Comparison of ENCODE assay signal across 23 mouse cellular contexts in the genomic region with DNA sequence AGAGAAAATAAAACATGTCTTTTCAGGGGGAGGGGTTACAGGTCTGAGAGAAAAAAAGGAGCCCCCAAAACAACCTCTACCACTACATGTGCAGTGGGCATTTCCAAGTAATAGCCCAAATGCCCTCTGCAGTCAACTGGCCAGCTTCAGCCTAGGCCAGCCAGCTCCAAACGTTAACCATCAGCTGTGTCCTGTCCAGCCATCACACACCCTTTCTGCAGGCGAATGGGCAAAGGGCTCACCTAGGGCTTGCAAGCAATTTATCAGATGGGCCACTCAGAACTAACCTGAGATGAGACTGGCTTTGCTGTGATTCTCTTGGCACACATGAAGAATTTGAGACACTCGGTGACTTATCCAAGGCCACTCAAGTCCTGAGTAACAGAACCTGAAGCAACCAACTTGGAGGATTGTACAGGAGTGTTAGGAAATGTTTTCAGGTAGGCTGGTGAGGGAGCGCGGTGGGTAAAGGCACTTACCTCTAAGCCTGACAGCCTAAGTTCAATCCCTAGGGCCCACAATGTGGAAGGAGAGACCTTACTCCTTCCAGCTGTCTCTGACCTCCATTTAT. TPM values are rescaled to one million over a fixed set of nuclear protein-coding genes. Genes with fewer than 3 reads are reported as not detected.
DNase-seq lines count a peak whose midpoint lies in the region; ATAC-seq lines count a peak whose summit lies in the region.
"Had no signal": no experiment of that assay in that cellular context is flagged by ENCODE, and none has a peak within 500 bp of the region (broad histone marks: within the 10 kb centered on the region; RNA-seq: fewer than 3 reads in every experiment).

No protein-coding gene starts in this region.

- 75% methylated on average over 5 of the region's 5 CpGs for WGBS in hindbrain, embryonic 12.5 days
- 72% methylated on average over 5 of the region's 5 CpGs for whole genome bisulfite sequencing in hindbrain, embryonic 14.5 days
- 82% methylated on average over 5 of the region's 5 CpGs for WGBS in neural tube, embryonic 15.5 days

- no peak overlapping the region for H3K4me3 ChIP-seq in hindbrain, embryonic 12.5 days
- no peak overlapping the region for H3K4me3 ChIP-seq in hindbrain, embryonic 14.5 days (replicated peaks; ENCODE audit: low read length)
- H3K4me3 ChIP-seq in neural tube, embryonic 15.5 days (replicated peaks) = no peak overlapping the region

- H3K36me3 ChIP-seq in hindbrain, embryonic 12.5 days = no peaks in the 10 kb centered on the region
- no peaks in the 10 kb centered on the region for H3K36me3 ChIP-seq in hindbrain, embryonic 14.5 days (replicated peaks; ENCODE audit: control insufficient read depth, insufficient read depth)
- H3K36me3 ChIP-seq in neural tube, embryonic 15.5 days = no peaks in the 10 kb centered on the region
- H3K36me3 ChIP-seq: embryonic facial prominence, embryonic 13.5 days; forebrain, embryonic 10.5 days; forebrain, embryonic 15.5 days; heart, embryonic 15.5 days; lung, embryonic 15.5 days; midbrain, embryonic 10.5 days had no signal

- no peak overlapping the region for H3K9ac ChIP-seq in hindbrain, embryonic 12.5 days
- no peak overlapping the region for H3K9ac ChIP-seq in hindbrain, embryonic 14.5 days
- H3K9ac ChIP-seq in neural tube, embryonic 15.5 days (replicated peaks) = no peak overlapping the region

- no peaks in the 10 kb centered on the region for H3K27me3 ChIP-seq in hindbrain, embryonic 12.5 days
- no peaks in the 10 kb centered on the region for H3K27me3 ChIP-seq in hindbrain, embryonic 14.5 days (ENCODE audit: control insufficient read depth, insufficient read depth, low read length)
- H3K27me3 ChIP-seq in neural tube, embryonic 15.5 days (replicated peaks) = no peaks in the 10 kb centered on the region
- H3K27me3 ChIP-seq: embryonic facial prominence, embryonic 13.5 days; forebrain, embryonic 15.5 days; heart, embryonic 15.5 days; lung, embryonic 15.5 days had no signal

- H3K9me3 ChIP-seq in hindbrain, embryonic 12.5 days (replicated peaks) = no peaks in the 10 kb centered on the region
- H3K9me3 ChIP-seq in hindbrain, embryonic 14.5 days (ENCODE audit: control insufficient read depth, low read length) = no peaks in the 10 kb centered on the region; the same call in 1 of the 2 replicates
- H3K9me3 ChIP-seq in neural tube, embryonic 15.5 days (replicated peaks) = no peaks in the 10 kb centered on the region
- H3K9me3 ChIP-seq: embryonic facial prominence, embryonic 13.5 days; forebrain, embryonic 15.5 days; G1E; heart, embryonic 15.5 days; lung, embryonic 15.5 days; midbrain, embryonic 10.5 days had no signal

- no peak for ATAC-seq in cerebellum, adult (ENCODE audit: insufficient number of reproducible peaks, low FRiP score, low TSS enrichment)
- ATAC-seq in hindbrain, embryonic 12.5 days (ENCODE audit: low FRiP score) = no peak
- ATAC-seq in hindbrain, embryonic 14.5 days (ENCODE audit: low FRiP score) = no peak
- no peak for ATAC-seq in neural tube, embryonic 15.5 days (ENCODE audit: low FRiP score)
- ATAC-seq: intestine, postnatal 0 days had no signal

- peak overlapping the region; percentile 40; the same call in 1 of the 2 replicates for H3K27ac ChIP-seq in hindbrain, embryonic 12.5 days
- no peak overlapping the region for H3K27ac ChIP-seq in hindbrain, embryonic 14.5 days
- H3K27ac ChIP-seq in neural tube, embryonic 15.5 days (replicated peaks) = no peak overlapping the region
- H3K27ac ChIP-seq: liver, embryonic 14.5 days had no signal

- no peak overlapping the region for H3K4me2 ChIP-seq in hindbrain, embryonic 12.5 days (replicated peaks)
- no peak overlapping the region for H3K4me2 ChIP-seq in hindbrain, embryonic 14.5 days (replicated peaks)
- no peak overlapping the region for H3K4me2 ChIP-seq in neural tube, embryonic 15.5 days

- peaks cover 23% of the 10 kb centered on the region for H3K4me1 ChIP-seq in hindbrain, embryonic 12.5 days
- peaks cover 18% of the 10 kb centered on the region for H3K4me1 ChIP-seq in hindbrain, embryonic 14.5 days (replicated peaks; ENCODE audit: control insufficient read depth, insufficient read depth, low read length)
- peaks cover 22% of the 10 kb centered on the region for H3K4me1 ChIP-seq in neural tube, embryonic 15.5 days

- peak; percentile 16 for DNase-seq in cerebellum, adult 9-11 months
- DNase-seq in hindbrain, embryonic 14.5 days (ENCODE audit: low spot score) = no peak
- DNase-seq in kidney, postnatal 36 days = peak; percentile 35 to 45
- DNase-seq in kidney, adult 18-20 months = no peak
- peak; percentile 22 for DNase-seq in neural tube, embryonic 10.5 days (ENCODE audit: extremely low spot score, low spot score)
- DNase-seq: adrenal gland, adult 8-10 months; cerebellum, adult 9-10 months; heart, postnatal 4 days; kidney, postnatal 14 days; right cerebral cortex, postnatal 14 days; thymus, postnatal 4 days had no signal

RNA-seq across cellular contexts. Expression of gene Lrp6, which starts 1.3 kb away (rescaled TPM):
- polyA plus RNA-seq in hindbrain, embryonic 12.5 days (2016; fragmentation: Nextera tagmentation; extraction: Ambion mirVana) = 38.2 and 39.2 TPM in 2 replicates
- 21.5 and 22.3 TPM in 2 replicates for polyA plus RNA-seq in hindbrain, embryonic 14.5 days (2014; fragmentation: Nextera tagmentation; extraction: Ambion mirVana)
- polyA plus RNA-seq in neural tube, embryonic 15.5 days (2015; fragmentation: Nextera tagmentation; extraction: Ambion mirVana) = 14.6 and 17.9 TPM in 2 replicates

Comparison
In these comparisons a context has a peak if more than half of its experiments do, and no peak if none do; other contexts are left out.
1. DNase-seq: peak in cerebellum, adult 9-11 months (single experiment), kidney, postnatal 36 days (2 of 2) and neural tube, embryonic 10.5 days (single experiment); none in hindbrain, embryonic 14.5 days (single experiment) and kidney, adult 18-20 months (single experiment).